Mouse (Mus musculus): ENCODE measurements around the gene Fgfr2.

Fgfr2 gene

GRCm38 (mm10) chr7:132234250-132234649 lies 888.9 kb downstream of the Fgfr2 start:
- no peak for DNase-seq (ENCODE audit: low spot score in 2 of 2)

DNA sequence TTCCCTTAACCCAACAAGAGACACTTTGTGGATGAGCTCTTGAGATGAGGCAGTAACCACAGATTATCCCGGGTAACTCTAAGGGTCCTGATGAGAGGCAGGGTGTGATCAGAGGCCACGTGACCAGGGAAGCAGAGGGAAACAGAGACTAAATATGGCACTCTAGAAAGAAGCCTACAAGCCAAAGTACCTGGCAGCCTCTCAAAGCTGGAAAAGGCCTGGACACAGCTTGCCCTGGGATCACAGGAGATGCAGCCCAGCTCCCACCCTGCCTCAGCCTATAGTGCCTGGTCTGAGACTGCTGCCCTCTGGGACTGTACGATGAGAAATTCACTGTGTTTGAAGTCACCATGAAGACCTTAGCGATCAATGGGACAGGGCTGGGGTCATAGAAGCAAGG lies 889.4 kb downstream of the Fgfr2 start:
- DNase-seq (ENCODE audit: low spot score in 2 of 2): no peak

GRCm38 (mm10) chr7:132232937-132233336 lies 890.2 kb downstream of the Fgfr2 start:
- DNase-seq (ENCODE audit: low spot score in 2 of 2): no peak

DNA sequence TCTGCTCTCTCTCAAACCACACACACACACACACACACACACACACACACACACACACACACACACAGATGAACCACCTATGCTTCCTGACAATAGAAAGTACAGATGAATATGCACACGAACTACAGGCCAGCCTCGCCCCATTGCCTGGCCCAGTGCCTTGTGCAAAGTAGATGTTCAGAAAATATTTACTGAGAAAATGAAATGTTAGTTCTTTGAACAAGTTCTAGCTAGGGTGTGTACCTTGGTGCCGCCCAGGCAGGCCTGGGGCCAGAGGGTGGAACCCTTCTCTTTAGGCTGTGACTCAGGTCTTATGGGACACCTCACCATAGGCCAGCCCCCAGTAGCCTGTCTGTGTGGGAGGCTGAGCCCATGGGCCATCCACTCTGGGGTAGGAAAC lies 891.7 kb downstream of the Fgfr2 start:
- no peak for DNase-seq (ENCODE audit: low spot score in 2 of 2)

DNA sequence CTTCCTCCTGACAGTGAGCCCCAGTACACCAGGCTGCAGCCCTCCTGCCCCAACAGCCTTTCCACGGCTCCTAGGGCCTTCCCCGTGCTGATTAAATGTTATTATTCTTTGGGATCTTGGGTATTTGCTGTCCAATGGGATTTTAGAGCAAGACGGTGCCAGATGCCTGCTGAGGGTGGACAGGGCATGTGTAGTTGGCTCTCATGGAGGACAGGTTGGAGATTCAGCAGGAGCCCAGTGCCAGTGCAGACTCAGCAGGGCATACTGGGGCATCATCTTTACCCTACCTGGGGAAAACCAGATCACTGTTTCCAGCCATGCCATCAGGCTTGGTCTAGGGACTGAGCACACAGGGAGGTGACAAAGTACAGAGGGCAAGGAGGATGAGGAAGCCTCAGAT lies 892.2 kb downstream of the Fgfr2 start:
- no peak for DNase-seq (ENCODE audit: low spot score in 2 of 2)

DNA sequence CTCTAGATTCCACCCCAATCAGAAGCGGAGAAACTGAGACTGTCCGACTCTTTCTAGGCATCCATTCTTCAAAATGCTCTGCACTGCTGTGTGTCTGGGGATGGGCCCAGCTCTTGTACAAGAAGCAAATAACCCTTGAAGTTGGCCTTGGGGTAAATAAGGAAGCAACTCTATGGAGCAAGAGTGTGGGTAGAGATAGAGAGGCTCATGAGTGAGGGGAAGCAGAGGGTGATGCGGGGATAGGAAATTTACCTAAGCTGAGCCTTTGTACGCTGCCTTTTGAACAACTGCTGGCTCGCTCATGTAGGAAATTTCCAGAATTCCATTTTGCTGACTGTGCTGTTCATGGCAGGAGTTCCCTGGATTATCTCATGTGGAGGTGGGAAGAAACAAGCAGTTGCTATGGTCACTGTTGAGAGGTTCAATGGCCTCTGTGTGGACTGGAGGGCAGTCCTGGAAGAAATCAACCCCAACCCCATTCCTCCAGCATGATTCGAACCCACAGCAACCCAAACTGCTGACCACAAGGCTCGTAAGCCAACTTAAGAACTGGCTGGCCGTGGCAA lies 896.0 kb downstream of the Fgfr2 start:
- no peak for DNase-seq (ENCODE audit: low spot score in 2 of 2)

- DNase-seq (ENCODE audit: low spot score in 2 of 2): peak; percentile 67 to 72
These were observed 896.6 kb downstream of the Fgfr2 start for GRCm38 (mm10) chr7:132226379-132227074.

DNA sequence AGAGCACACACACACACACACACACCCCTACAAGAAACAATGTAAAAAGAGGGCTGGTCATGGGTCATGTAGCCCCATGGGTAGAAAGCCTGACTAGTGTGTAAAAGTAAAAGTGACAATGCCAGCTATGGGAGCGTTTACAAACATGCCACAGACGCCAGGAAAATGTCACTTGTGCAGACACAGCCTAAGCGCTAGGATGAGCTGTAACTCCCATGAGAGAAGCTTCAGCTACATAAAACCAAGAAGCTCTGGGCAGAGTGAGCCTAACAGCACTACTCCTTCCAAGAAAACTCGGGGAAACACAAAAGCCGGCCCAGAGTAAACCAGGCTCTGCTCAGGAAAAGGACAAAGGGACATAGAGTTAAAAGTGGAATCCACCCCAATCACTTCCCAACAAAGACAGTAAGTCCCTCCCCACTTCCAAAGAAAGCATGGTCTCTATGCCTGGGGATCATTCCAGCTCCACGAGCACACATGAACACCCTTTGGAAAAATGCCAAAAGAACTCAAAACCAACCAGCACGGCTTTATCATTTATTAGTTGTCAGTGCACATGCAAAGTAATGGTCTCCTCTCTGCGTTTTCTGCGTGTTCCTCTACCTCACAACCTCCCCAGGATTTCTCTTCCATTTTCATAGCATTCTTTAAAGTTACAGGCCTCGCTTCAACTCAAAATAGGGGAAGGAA lies 899.6 kb downstream of the Fgfr2 start:
- DNase-seq (ENCODE audit: low spot score in 2 of 2): no peak

DNA sequence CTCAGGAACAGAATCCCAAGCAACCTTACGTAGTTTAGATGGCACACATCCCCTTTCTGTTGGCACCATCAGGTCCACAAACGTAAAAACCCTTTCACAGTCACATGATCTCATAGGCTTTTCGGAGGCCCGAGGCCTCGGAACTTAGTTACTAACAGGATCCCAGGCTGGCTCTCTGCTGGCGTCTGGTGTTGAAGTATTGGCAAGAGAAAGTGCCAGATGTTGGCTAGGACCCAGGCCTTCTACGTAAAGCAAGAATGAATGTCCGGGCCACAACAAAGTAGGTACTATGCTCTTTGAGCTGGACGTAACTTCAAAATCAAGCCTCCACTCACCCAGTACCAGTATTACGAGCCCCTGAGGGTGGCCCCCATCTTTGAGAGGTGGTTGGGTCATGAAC lies 909.1 kb downstream of the Fgfr2 start:
- no peak for DNase-seq (ENCODE audit: low spot score in 2 of 2)

DNA sequence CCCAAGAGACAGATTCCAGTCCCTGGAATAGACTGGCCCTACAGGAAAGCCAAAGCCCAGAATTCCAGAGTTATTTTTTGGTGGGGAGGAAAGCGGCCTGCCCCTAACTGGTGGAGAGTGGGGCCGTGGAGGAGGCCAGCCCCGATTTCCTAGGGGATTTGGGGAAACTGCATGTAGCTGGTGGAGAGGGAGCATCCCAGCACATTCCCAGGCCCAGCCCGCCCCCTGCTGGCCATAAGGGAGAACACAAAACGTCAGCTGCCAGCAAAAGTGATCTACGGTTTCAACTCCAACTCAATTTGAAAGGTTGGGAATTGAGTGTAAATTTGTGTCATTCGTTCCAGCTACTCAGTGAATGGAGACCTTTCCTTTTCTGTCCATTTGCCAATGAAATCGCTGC lies 909.7 kb downstream of the Fgfr2 start:
- DNase-seq (ENCODE audit: low spot score in 2 of 2): peak; percentile 69 to 72

DNA sequence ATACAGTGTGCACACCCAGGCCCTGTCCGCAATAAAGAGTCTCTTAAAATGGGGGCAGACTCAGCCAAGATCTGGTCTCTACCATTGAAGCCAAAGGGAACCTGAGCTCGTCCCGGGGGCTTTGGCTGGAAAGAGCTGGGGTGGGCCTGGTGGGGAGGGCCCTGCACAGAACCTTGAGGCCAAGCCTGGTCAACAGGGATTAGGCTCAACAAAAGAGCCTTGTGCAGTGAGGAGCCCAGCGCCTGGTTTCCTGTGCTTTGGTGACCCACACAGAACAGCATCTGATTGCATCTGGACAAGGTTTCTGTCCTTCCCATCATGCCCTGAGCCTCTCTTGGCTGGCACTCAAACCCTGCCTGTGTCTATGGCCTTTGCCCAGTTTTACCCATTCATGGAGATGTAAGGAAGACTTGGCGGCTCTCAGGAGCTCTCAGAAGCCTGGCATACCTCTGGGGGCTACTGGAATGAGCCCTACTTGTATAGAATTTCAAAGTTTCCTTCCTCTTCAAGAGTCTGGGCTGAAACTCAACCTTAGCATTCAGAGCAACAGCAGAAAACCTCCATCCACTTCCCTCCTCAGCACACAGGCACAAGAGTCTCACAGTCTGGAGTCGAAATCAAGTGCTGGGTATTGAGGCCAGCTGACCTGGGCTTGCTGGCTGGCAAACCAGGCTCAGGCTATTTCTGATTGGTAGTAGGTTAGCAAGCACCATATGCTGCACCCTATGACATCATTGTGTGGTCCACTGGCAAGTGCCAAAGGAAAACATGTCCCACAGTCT lies 911.0 kb downstream of the Fgfr2 start:
- DNase-seq (ENCODE audit: low spot score in 2 of 2): no peak

GRCm38 (mm10) chr7:132210616-132211015 lies 912.5 kb downstream of the Fgfr2 start:
- DNase-seq (ENCODE audit: low spot score in 2 of 2): no peak

GRCm38 (mm10) chr7:132208946-132209651 lies 914.1 kb downstream of the Fgfr2 start:
- peak; percentile 56 to 78 for DNase-seq (ENCODE audit: low spot score in 2 of 2)

- DNase-seq (ENCODE audit: low spot score in 2 of 2): no peak
These were observed 919.0 kb downstream of the Fgfr2 start for GRCm38 (mm10) chr7:132204073-132204612.

GRCm38 (mm10) chr7:132199686-132200085 lies 923.5 kb downstream of the Fgfr2 start:
- DNase-seq (ENCODE audit: low spot score in 2 of 2): no peak

DNA sequence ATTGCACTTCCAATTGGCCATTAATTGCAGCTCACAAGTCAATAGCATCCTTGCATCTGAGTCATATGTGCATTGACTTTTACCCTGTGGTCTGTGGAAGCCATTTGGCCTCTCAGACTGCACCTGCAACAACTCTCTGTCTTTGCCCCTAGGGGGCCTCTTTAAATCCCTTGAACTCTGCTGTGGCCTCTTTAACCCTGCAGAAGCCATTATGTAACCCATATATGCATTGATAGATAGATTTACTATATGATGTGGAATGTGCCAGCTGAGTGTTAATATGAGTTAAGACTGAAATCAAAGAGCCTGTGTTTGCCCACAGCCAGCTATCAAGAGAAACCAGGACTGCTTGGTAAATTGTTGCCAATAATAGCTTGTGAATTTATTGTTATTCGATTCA lies 924.3 kb downstream of the Fgfr2 start:
- DNase-seq (ENCODE audit: low spot score in 2 of 2): no peak

DNA sequence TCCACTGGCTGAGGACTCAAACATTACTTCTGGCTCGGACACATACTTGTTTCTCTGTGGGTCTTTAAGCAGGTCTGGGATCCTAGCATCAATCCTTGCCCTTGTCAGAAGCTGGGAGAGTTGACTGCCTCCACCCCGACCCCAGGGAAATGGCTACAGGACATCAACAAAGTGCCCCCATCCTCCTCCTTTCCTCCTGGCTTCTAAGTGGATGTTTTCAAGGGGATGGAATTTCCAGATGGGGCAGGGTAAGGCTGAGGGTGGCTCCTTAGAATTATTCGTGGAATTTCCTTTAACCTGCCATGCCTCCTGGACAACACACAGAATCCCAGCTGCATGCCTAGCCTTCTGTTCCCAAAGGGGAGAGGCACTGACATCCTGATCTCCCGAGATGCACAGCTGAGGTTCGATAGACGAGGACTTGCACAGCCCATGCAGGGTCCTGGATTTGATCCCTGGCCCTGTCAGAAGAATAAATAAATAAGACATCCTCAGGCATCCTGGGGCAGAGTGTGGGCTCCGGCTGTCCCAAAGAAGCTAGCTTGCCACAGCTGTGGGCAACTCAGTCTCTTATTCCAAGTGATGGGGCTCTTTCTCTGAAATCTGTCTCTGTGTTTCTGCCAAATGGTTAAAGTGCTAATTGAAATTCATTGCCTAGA lies 925.2 kb downstream of the Fgfr2 start:
- no peak for DNase-seq (ENCODE audit: low spot score in 2 of 2)

- no peak for DNase-seq (ENCODE audit: low spot score in 2 of 2)
These were observed 926.6 kb downstream of the Fgfr2 start for GRCm38 (mm10) chr7:132196581-132196980.

- no peak for DNase-seq (ENCODE audit: low spot score in 2 of 2)
These were observed 929.5 kb downstream of the Fgfr2 start for GRCm38 (mm10) chr7:132193606-132194005.

GRCm38 (mm10) chr7:132187456-132187855 lies 935.7 kb downstream of the Fgfr2 start:
- DNase-seq (ENCODE audit: low spot score in 2 of 2): no peak

DNA sequence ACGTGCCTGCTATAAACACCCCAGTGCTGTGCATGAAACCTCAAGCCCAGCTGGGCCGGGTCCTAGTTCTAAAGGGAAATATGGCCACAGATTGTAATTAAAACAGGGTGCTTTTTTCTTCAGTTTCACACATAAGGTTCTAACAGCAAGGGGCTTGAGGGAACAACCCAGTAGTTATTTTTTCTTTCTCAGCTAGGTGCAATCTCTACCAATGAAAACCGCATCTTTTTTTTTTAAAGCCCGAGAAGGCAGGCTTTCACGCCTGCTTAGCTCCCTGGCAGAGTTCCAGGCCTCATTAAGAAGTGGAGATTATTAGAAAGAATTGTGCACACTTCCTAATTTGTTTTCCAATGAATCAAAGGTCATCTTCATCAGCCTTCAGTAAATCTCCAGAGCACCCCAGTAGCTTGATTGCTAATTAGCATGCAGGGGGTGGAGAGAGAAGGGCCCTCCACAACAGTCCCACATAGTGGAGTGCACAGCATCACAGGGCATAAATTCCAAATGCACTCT lies 939.2 kb downstream of the Fgfr2 start:
- no peak for DNase-seq (ENCODE audit: low spot score in 2 of 2)
